Mouse (Mus musculus) brain, embryonic 14.5 days (tissue): ENCODE measurements at regions not wholly inside any gene's neighbourhood (a gene's known extent, or its start where the extent isn't known, plus 50 kb on each side); places are given as distances from the start of the nearest gene placed in this dataset.

Experiments used
- DNase-seq: peaks from one replicate; pipeline ENCODE4 v3.0.0-alpha.2; 2011; ENCODE audit warnings: low read depth
- CTCF ChIP-seq: fragments of 200-500 bp; IDR thresholded peaks from 2 replicates; pipeline ENCODE4 v1.5.1; 2012; ENCODE audit warnings: inconsistent platforms, mild to moderate bottlenecking, moderate library complexity, borderline replicate concordance; ENCODE audit not compliant: insufficient read depth, insufficient read length; ENCODE audit errors: extremely low read depth
- POLR2A ChIP-seq: fragments of 200-500 bp; IDR thresholded peaks from 2 replicates; pipeline ENCODE4 v1.6.1; 2012; ENCODE audit warnings: mild to moderate bottlenecking, inconsistent platforms, borderline replicate concordance; ENCODE audit not compliant: poor library complexity, insufficient read depth, insufficient read length, severe bottlenecking; ENCODE audit errors: extremely low read depth

DNA sequence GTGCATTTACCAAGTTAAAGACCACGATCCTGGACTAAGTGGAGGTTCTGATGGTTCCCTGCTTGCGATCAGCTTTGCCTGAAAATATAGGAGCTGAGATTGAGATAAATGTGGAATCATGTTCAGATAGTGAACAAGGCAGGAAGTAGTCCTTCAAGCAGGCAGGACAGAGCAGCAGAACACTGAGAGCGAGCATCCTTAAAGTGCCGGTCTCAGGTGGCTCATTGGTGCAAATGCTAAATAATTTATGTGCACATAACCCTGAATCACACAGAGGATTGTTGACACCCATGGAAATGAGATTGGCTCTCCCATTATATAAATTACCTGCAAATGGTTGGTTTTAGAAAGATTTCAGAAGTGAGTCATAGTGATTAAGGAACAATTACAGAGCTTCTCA, 243.8 kb upstream of the Dcn start:
- TF ChIP-seq CTCF (no peak), POLR2A (no peak)
- no peak for DNase-seq

- no peak for DNase-seq
- no peak for TF ChIP-seq CTCF
- TF ChIP-seq POLR2A, result no peak
Observed at GRCm38 (mm10) chr10:97241476-97241875, 237.9 kb upstream of the Dcn start.

- no peak for DNase-seq
- no peak for TF ChIP-seq CTCF
- no peak for TF ChIP-seq POLR2A
Observed at GRCm38 (mm10) chr10:97245674-97246073, 233.7 kb upstream of the Dcn start.

GRCm38 (mm10) chr10:97248522-97248921, 230.9 kb upstream of the Dcn start:
- TF ChIP-seq POLR2A (no peak), CTCF (no peak)
- no peak for DNase-seq

- TF ChIP-seq POLR2A, result no peak
- TF ChIP-seq CTCF, result no peak
- DNase-seq, result no peak
Observed at GRCm38 (mm10) chr10:97249760-97250159, 229.6 kb upstream of the Dcn start.

- TF ChIP-seq POLR2A (no peak), CTCF (no peak)
- peak; percentile 68 for DNase-seq
Observed at GRCm38 (mm10) chr10:97250167-97250566, 229.2 kb upstream of the Dcn start.

DNA sequence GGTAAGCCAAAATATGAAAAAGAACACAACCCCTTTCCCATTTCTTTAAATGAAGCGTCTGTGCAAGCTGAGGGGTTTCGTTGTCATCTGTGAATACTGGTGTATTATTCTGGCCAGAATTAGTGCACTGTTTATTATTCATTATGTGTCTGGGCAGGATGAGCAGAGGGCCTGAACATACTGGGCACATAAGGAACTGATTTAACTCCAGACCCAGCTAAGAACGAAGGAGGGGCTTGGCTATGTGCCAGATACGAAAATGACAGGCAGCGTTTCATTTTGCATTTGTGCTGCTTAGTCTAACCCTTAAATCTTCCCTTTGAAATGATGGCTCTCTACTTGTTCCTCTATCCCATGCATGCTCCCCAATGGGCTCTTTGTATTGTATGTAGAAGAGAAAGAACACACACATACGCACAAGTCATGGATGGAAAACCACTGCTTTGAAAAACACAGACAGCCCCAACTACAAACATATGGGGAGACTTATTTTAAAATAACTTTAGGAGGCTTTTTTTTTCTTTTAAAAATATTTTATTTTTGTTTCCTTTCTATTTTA, 213.4 kb upstream of the Dcn start:
- DNase-seq, result peak; percentile 87
- TF ChIP-seq POLR2A (no peak), CTCF (no peak)

- no peak for DNase-seq
Observed at GRCm38 (mm10) chr10:97282416-97282815, 197.0 kb upstream of the Dcn start.

DNA sequence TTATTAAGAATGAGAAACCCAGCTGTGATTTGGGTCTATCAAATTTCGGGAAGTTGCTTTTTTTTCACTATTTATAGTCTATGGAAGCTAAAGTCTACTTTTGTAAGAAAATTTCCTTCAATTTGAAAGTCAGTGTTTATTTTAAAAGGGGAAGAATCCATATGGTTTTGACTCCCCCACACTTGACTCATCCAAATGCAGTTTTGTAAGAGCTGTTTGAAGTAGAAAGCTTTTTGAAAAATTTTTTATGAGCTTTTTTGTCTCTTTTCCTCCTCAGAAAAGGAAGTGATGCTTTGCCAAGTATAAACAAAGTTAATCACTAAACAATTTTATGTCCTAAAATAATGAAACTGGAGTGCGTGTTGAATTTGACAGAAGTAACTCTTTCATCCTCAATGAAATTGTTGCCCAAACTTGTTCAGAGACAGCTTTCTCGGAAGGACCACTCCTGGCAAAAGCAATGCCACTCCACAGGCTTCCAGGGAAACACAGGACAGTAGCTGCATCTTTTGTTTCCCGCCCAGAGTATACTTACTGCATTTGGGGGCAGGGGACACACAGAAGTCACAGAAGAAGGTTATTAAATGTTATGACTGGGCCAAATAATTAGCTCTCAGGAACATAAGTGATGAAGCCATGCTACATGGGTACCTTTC, 196.4 kb upstream of the Dcn start:
- TF ChIP-seq POLR2A (no peak), CTCF (no peak)
- no peak for DNase-seq

More at GRCm38 (mm10) chr10:97282416-97282815, 197.0 kb upstream of the Dcn start:
- TF ChIP-seq POLR2A (no peak), CTCF (no peak)

DNA sequence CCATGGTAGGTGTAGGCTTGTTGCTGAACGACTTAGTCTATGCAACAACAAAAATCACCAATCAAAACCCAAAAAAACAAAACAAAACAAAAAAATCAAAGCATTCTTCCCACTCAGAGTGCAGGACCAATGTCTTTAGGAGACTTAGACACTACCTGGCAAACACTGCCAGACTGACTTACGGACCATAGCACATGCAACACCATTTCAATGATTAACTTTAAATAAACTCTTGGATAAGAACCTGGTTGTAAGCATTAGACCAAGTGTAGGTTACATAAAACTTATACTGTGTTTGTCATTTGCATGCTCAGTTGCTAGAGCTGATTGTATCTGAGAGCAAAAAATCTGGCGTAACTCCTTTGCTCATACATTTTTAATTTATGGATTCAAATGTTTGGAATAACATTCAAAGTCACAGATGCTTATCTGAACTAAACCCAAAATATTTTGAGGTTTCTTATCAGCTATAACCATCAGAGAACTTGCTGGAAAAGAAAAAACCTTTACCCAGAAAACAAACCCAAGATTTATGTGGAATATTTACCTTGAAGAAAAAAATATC, 174.5 kb upstream of the Dcn start:
- no peak for TF ChIP-seq CTCF
- no peak for TF ChIP-seq POLR2A
- DNase-seq, result no peak

- TF ChIP-seq POLR2A, result no peak
- no peak for TF ChIP-seq CTCF
- DNase-seq, result no peak
Observed at GRCm38 (mm10) chr10:97309580-97309979, 169.8 kb upstream of the Dcn start.

DNA sequence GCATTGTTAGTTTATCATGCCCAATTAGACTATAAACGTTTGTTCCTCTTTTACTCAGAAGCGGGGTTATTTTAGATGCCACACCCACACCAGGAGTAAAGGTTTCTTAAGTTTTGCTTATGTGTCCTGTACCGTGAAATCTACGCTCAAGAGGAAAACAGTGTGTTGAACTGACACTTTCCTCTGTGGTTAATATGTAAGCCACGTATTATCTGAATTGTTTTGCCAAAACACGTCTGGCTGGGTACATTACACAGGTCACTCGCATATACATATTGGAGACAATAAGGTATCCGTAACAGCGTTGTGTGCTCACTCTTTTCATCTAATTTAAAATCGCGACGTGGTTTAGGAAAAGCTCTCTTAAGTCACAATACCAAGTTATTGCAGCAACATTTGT, 166.9 kb upstream of the Dcn start:
- no peak for DNase-seq
- TF ChIP-seq CTCF, result no peak
- no peak for TF ChIP-seq POLR2A
